Mouse (Mus musculus): ENCODE results near the gene Npepl1. TPM values are rescaled to one million over a fixed set of nuclear protein-coding genes. Genes with fewer than 3 reads are reported as not detected.

The Npepl1 gene
- 73.9 to 81.8 TPM (median 79.0 TPM) in 4 replicates for total RNA-seq (2023; ENCODE audit: inconsistent age)

GRCm38 (mm10) chr2:174109991-174110782 lies at the start of gene Npepl1:
Gene Npepl1, plus strand, starts transcription at chr2:174110349.

GRCm38 (mm10) chr2:174075673-174076432 lies 34.3 kb upstream of the Npepl1 start, which contains the start of gene Stx16:
Gene Stx16, plus strand, starts transcription at chr2:174076308.

Other genes with a start within 250 kb of the Npepl1 start
- 61.1 to 73.4 TPM (median 73.2 TPM) in 4 replicates for gene Stx16, start 34.0 kb upstream of the Npepl1 start, total RNA-seq (2023; ENCODE audit: inconsistent age)
- 713 to 768 TPM (median 730 TPM) in 4 replicates for gene Gnas, start 174.0 kb downstream of the Npepl1 start, total RNA-seq (2023; ENCODE audit: inconsistent age)
- gene Gm20721, start 236.4 kb downstream of the Npepl1 start, total RNA-seq (2023; ENCODE audit: inconsistent age) = 0.45 to 1.1 TPM (median 0.86 TPM) in 4 replicates

Measured in B cell, adult (primary cell).